Mouse (Mus musculus) kidney, adult 8-10 months (tissue): ENCODE data around the gene Fam151a.
A peak's percentile ranks its signal among the peaks of the same experiment; 100 is the strongest.
"Not testable (repeated sequence)": the region's sequence is repeated elsewhere in the genome, so short reads cannot be mapped to it uniquely, and the experiment has no call there.

Source experiments
- DNase-seq, 2 experiments: peaks; one replicate each; pipeline ENCODE4 v3.0.0; 2022

Fam151a gene

DNA sequence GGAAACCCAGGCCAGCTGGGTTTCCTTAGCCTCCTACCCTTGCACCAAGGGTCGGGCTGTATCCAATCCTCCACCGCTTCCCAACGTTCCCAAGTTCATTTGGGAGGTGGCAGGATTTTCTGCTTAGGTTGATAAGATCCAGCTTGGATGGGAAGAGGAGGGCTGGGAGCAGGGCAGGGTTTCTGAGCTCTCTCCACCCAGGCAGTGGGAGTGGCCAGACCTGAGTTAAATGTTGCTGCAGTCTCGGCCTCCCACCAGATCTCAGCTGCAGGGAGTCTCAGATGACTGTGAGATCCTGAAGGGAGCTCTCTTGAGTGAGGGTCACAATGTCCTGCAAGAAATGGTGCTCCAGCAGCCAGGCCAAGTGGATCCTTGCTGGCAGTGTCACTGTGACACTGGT, at the start of gene Fam151a:
TSS of gene Fam151a (plus strand) at position 254 of the 400 bp plus-strand sequence.
- peak; percentile 59 to 77 for DNase-seq

DNA sequence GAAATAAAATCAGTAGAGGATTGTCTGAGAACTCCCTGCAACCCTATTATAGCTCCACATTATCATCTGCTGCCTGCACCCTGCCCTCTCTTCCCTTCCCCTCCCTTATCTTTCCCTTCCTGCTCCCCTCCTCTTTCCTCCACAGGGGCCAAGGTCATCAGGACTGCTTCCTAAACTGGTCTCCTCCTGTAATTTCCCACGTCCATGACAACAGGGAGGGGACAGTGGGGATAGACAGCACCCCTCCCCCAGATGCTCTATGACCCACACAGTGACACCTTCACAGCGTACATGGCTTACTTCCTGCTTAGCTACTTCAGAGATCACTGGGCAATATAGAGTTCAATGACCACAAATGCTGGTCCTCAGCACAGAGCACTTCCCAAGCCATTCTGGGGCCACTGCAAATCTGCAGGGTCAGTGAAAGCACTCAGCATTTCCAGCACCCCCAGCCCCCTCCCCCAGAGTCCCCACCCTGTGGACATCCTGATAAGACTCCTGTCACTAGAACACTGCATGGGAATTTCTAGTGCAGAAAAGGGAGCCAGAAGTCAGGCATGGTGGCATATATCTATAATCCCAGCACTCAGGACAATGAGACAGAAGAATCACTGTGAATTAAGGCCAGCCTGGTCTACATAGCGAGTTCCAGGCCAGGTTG, 44.9 kb upstream of the Fam151a start:
- DNase-seq: no peak

DNA sequence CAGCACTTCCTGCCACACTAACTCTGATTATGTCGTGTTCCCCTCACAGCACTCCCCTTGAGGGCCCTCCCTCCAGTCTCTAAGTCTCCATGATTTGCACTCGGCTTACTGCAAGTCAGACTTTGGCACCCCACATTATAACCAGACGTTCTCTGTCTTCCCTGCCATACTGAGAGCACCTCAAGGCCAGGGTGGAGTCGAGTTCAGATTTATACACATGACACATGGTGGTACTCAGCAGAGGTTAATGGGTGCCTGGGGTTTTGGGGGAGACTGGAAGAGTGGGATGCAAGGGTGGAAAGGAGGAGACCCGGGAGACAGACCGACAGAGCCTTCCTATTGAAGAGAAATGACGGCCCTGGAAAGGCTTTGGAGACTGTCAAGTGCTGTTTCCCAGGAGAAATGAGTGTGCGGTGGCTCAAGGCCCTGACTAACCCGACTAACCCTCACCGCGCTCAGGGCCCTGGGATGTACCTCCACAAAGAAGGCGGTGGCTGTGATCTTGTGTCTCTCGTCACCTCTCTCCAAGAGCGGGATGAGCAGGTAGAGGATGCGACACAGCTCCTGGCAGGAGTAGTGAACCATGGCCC, 39.8 kb upstream of the Fam151a start:
- no peak for DNase-seq

DNA sequence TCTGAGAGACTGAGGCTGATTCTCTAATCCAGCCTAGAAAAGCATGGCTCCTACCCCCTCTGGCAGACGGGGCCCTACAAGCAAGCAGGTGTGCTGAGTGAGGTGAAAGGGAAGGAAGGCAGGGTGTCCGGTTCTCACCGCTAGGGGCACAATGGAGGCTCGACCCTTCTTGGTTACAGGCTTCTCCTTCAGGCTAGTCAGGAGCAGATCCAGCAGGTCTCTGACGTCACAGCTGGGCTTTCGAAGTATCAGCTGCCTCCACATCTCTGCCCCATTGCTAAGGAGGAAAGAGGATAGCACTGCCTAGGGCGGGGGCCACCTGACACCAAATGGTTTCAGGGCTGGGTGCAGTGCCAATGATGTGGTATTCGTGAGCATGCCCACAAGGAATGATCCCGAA, 33.7 kb upstream of the Fam151a start:
- DNase-seq: peak; percentile 27 to 42

DNA sequence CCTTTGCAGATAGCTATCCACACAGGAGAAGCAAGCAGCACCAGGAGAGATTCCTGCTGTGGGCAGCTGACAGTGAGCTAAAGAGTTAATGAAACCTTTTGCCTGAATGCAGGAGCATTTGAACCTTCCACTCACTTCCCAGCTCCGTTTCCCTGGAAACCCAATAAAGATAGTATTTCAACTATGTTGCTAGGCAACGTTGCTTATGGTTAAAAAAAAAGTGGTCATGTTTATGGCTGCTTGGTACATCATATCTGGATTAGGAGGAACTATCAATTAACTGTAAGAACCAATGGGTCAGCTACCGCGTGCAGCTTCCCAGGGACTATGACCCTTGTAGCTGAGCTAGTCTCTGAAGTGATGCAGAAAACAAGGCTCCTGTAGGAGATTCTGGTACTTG, 32.9 kb upstream of the Fam151a start:
- no peak for DNase-seq

DNA sequence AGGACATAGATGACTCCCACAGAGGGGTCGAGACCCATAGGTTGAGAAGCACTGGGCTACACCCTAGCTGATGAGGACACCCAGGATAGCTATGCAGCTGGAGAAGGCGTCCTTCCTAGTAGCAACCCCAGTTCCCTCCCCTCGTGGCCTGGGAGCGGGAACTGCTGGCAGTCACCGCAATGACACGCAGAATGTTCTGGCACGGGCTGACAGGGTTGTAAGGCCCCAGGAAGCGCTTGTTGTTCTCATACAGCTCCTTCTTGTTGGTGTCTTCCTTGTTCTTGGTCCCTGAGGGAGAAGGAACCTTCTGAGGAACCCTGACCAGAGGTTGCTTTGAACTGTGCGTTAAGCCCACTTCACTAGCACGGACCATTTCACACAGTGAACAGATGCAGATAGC, 29.7 kb upstream of the Fam151a start:
- no peak for DNase-seq

DNA sequence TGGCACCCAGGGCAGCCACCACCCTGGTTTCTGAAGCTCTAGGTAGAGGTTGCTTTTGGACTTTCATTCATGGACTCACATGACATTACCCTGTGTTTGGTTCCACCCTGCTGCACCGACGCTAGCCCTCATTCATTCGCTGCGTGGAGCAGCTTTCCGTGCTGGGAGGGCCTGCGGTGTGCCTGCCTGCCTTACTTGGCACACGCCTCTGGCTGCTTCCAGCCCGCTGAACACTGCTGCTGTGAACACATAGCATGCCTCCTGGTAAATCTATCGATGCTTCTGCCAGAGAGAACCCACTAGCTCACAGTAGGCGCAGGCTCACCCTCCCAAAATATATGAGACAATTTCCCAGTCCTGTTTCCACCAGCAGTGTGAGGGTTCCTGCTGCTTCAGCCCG, 29.3 kb upstream of the Fam151a start:
- DNase-seq: peak; percentile 48 to 54

DNA sequence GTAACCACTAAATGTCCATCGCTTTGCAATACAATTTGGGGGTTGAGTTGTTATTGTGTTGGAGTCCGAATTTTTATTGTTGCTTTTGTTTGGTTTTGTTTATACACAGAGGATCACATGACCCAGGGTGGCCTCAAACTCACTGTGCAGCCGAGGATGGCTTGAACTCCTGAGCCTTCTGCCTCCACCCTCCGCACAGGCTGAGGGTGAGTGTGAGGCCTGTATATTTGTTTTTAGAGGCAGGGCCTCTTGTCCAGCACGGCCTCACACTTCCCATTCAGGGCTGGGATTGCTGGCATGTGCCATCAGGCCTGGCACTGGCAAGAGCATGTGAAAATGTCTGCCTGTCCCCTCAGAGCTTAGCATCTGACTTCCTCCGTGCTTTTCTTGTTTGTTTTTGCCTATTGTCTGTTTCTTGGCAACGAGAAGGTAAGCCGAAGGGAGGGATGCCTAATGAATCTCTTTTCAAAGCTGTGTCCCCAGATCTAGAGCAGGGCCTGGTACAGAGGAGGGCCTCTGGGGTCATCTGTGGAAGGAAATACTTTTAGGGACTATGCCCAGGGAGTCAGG, 28.5 kb upstream of the Fam151a start:
- DNase-seq: no peak

DNA sequence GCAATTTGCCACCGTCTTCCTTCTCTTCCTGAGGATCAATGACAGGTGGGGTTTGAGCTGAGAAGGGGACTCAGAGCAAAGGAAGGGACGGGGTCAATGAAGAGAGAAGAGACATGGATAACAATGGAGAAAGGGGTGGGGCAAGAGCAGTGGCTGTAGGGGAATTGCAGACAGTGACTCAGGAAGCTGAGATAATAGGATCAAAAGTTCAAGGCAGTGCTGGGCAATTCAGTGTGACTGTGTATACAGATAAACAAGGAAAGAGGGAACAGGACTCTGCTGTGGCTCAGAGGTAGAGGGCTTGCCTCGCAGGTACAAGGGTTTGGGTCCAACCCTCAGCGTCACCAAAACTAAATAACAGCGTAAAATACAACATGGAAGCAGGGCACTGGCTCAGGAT, 25.7 kb upstream of the Fam151a start:
- no peak for DNase-seq

DNA sequence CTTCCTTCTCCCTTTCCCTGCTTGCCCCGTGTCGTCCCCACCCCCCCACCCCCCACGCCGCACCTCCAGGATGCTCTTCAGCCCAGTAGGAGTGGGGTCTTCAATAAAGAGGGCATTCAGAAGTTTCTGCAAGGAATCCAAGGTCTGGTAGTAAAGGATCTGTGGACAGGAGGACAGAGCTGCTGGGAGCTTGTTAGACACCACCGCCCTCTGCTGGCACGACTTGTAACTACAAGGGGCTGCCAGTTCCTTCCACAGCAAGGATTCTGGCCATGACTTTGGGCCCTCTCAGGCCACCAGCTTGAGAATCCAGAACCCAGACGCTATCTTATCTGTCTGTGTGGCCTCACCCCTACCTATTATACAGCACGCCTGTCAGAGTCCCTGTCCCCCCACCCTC, 25.3 kb upstream of the Fam151a start:
- DNase-seq: peak; percentile 51 to 79

DNA sequence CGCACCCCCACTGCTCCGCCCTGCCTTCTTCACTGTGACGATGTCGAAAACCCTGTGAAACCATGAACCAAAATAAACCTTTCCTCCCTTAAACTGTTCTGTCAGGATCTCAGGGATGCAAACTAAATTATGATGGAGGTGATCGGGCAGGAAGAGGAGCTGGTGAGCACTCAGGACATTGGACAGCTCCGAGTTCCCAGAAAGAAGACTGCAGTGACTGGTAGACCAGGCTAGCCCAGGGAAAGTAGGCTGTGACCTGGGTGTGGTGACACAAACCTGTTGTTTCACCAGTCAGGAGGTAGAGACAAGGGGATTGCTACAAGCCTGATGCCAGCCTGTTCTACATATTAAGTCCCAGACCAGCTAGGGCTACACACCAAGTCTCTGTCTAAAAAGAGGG, 20.1 kb upstream of the Fam151a start:
- DNase-seq: no peak

DNA sequence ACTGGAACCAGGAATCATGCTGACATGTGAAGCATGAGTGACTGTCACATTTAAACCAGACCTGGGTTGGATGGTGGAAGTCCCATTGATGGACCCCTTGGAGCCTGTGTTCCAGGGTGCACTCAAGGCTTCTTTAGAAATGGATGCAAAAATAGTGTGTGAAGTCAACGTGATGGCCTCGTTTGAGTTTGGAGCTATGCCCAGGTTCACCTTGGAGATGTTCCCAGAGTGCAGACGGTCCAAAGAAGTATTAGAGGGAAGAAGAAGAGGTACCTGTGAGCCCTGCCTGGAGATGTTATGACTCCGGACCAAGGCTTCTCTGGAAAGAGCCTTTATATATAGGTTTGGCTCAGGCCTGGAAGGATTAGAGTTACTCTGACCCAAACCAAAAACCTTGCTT, 13.1 kb upstream of the Fam151a start:
- peak; percentile 47 to 55 for DNase-seq

DNA sequence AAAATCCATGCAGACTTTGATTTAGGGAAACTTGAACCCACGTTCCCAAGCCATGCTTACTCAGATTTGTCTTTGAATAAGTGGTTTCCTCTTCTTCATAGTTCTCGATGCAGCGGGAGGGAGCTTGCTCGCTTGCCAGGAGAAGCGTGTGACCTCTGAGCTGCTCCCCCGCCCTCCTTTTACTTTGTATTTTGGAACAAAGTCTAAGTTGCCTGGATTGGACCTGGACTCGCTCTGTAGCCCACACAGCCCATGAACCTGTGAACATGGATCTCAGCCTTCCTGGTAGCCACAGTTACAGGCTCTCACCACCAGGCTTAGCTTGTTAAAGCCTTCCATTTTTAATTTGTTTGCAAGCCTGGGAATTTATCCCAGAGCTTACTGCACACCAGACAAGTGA, 2.9 kb upstream of the Fam151a start, which contains the start of gene Mroh7:
TSS of gene Mroh7 (minus strand) at position 112 of the 400 bp plus-strand sequence.
- peak; percentile 86 to 88 for DNase-seq

DNA sequence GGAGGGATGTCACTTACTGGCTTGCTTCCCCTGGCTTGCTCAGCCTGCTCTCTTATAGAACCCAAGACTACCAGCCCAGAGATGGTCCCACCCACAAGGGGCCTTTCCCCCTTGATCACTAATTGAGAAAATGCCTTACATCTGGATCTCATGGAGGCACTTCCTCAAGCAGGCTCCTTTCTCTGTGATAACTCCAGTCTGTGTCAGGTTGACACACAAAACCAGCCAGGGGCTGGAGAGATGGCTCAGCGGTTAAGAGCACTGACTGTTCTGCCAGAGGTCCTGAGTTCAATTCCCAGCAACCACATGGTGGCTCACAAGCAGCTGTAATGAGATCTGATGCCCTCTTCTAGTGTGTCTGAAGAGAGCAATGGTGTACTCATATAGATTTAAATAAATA, 3.2 kb downstream of the Fam151a start:
- not testable (repeated sequence) for DNase-seq

DNA sequence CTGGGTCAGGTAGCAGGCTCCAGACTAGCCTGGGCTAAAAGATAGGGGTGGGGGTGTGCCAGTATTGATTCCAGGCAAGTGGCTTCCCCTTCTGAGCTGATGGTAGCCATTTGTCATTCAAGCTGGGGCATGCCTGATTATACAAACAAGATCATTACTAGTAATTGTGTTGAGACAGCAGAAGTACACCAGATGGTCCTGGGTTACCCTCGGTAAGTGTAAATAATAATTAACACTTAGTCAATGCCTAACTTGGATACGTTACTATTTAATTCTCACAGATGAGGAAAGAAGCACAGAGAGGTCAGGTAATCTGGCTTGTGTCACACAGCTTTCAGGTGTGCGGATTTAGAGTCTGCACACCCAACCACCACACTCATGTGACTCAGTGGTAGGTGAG, 4.2 kb downstream of the Fam151a start:
- DNase-seq: peak; percentile 32 to 53

DNA sequence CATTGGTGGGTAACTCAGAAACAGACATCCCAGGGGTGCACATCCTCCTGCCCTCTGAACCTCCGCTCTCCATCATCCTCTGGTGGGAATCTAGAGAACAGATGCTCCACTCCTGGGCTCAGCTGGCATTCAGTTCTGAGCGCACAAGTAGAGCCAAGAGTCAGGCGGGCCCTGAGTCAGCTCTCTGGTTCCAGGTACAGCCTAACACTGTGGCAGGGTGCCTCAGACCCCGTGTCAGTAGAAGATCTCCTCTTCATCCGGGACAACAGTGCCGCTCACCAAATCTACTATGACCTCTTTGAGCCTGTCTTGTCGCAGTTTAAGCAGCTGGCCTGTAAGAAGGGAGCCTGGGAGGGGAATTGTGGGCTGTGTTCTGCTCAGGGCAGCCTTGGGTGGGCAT, 12.2 kb downstream of the Fam151a start:
- DNase-seq: no peak

DNA sequence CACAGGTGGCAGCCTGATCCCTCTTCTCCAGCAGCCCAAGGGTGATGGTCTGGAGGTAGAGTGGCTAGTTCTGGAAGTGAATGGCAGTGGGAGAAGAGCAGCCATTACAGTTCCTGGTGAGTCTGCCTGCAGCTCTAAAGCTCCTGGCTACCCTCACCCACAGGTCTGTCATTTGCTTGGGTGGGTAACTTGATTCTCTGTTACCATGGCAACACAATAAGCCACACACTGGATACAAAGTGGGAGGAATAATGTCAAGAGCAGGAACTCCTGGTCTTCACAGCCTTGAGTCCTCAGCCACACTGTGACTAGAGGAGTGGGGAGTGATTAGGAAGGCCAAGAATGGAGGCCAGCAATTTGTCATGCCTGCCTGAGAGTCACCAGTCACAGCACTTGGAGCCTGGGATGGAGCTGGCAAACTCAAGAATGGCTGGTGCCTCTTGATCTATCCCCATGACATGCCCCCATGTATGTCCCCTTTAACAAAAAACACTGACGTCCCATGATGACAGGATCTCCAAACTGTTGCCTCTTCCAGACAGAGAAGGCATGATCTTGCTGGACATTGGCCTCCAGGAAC, 13.4 kb downstream of the Fam151a start:
- no peak for DNase-seq

DNA sequence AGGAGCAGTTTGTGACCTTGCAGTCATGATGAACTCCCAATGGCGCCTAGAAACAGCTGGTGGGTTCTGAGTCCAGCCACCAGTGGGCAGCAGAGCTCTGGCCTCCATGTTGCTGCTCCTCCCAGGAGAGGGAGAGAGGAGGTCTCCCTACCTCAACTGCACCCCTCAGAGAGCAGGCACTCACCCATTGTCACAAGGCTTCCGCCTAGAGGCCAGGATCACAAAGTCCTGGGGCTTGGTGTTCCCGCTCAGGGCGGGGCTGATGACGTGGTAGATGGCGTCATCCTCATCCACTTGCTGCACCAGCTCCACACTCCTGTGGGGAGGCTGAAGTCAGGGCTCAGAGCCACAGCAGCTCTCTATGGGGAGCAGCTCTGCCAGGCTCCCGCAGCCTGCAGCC, 16.0 kb downstream of the Fam151a start:
- peak; percentile 25 to 53 for DNase-seq

DNA sequence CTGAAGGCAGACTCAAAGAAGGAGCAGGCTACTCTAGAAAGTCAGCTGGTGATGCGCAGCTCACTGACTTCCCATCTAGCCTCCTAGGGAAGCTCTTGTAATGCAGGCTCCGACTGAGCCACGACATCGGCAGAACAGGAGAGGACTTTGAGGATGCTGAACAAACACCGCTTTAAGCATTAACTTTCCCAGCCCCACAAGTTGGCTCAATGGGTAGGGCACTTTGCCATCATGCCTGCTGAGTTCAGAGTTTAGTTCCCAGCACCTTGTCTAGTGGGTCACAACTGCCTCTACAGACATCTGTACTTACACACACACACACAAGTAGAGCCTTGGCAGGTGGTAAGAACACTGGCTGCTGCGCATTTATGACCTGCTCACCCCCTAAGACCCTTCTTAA, 18.0 kb downstream of the Fam151a start:
- no peak for DNase-seq

DNA sequence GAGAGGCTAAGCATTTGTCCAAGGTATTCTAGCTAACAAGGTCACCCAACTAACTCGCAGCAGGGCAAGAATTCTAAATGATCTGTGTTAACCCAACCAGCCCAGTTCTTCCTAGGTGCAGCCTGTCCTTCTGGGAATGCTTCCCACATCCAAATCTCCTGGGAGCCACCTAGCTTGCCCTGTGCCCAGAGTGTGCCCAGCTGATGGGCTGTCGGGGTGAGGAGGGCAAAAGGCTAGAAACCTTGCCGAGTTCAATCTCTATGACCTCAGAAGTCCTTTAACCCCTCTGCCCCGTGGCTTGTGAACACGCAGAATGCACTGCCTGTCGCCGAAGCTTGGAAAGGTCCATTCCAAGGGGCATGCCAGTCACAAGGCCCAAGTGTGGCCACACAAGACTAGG, 30.5 kb downstream of the Fam151a start:
- DNase-seq: no peak

DNA sequence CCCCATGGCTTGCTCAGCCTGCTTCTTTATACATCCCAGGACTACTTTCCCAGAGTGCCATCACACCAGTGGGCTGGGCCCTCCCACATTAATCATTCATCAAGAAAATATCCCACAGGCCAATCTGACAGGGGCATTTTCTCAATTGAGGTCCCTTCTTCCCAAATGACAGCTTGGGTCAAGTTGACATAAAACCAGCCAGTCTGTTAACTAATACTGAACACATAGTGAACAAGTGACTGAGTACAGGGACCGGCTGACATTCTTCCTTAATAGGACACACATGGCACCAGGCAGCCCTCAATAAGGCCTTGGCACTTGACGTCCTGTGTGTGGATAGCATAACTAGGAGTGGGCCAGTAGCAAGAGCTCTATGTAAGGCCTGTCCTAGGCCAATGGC, 35.6 kb downstream of the Fam151a start:
- DNase-seq: no peak

DNA sequence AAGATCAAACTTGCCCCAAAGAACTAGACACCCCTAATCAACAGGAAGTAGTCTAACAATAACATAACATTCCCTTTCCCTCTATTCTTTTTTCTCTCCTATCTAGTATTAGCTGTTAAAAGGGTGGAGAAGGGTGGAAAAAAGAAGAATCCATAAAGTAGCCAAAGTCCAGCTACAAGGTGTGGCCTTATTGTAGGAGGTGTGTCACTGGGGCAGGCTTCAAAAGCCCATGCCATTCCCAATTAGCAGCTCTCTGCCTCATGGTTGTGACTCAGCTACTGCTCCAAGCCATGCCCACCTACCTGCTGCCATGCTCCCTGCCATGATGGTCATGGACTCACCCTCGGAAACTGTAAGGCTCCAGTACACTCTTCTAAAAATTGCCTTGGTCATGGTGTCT, 38.9 kb downstream of the Fam151a start:
- DNase-seq: no peak

DNA sequence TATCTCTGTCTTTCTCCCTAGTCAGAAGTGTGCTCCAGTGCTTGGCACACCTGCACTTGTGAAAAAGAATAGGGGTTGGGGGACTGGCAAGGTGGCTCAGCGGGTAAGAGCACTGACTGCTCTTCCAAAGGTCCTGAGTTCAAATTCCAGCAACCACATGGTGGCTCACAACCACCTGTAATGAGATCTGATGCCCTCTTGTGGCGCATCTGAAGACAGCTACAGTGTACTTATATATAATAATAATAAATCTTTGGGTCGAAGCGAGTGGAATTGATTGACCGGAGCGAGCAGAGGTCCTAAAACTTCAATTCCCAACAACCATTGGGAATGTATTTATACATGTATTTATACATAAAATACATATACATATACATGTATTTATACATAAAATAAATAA, 42.1 kb downstream of the Fam151a start:
- not testable (repeated sequence) for DNase-seq

DNA sequence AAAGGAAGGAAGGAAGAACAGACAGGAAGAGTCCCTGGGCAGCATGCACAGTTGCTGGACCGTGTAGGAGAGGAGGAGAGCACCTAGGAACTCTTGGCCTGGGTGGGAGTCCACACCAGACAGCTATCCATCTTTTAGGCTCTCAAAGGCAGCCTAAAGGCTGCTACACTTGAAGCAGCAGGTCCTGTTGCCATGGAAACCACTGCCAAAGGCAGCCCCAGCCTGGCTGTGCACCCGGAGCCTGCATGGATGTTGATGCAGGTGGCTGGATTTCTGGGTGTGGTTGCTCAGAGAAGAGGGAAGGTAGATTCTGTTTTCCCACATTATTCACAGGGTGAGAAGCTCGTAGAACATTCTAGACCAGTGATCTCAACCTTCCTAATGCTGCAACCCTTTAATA, 43.3 kb downstream of the Fam151a start:
- DNase-seq: no peak
